Mouse (Mus musculus) small intestine, adult 2 months (tissue): Measurements from ENCODE around the gene Abhd12. TPM values are rescaled to one million over a fixed set of nuclear protein-coding genes. Genes with fewer than 3 reads are reported as not detected.
"Not testable (repeated sequence)": the region's sequence is repeated elsewhere in the genome, so short reads cannot be mapped to it uniquely, and the experiment has no call there.

Experiments
- H3K27ac ChIP-seq: fragments of 200-500 bp; 2 replicates; pipeline ENCODE4 v1.5.1; 2012; ENCODE audit warnings: low read depth, low read length, control low read depth, inconsistent platforms; ENCODE audit not compliant: insufficient read depth
- H3K27me3 ChIP-seq: fragments of 200-500 bp; 2 replicates; pipeline ENCODE4 v1.6.1; 2012; ENCODE audit warnings: mild to moderate bottlenecking, moderate library complexity, low read length, inconsistent platforms; ENCODE audit not compliant: control insufficient read depth, insufficient read depth
- H3K36me3 ChIP-seq: fragments of 200-500 bp; 2 replicates; pipeline ENCODE4 v1.6.1; 2012; ENCODE audit warnings: mild to moderate bottlenecking, low read length, control low read depth, inconsistent platforms; ENCODE audit not compliant: control insufficient read depth, insufficient read depth
- H3K4me1 ChIP-seq: fragments of 200-500 bp; 2 replicates; pipeline ENCODE4 v1.6.1; 2012; ENCODE audit warnings: low read length, inconsistent platforms, mixed read lengths; ENCODE audit not compliant: control insufficient read depth, insufficient read depth, insufficient read length
- H3K4me3 ChIP-seq: fragments of 200-500 bp; 2 replicates; pipeline ENCODE4 v1.5.1; 2012; ENCODE audit warnings: low read depth, mild to moderate bottlenecking, control low read depth, inconsistent platforms, low read length, moderate library complexity
- CTCF ChIP-seq: fragments of 200-500 bp; IDR thresholded peaks from 2 replicates; pipeline ENCODE4 v1.5.1; 2012; ENCODE audit warnings: low read depth, mild to moderate bottlenecking, control low read depth, inconsistent platforms, low read length, moderate library complexity, mixed read lengths; ENCODE audit not compliant: insufficient replicate concordance, insufficient read length; ENCODE audit errors: extremely low read depth
- POLR2A ChIP-seq: fragments of 200-500 bp; IDR thresholded peaks from 2 replicates; pipeline ENCODE4 v1.6.1; 2012; ENCODE audit warnings: low read depth, mild to moderate bottlenecking, control low read depth, inconsistent platforms, low read length, moderate library complexity
- WGBS: fragments of 180-500 bp; shearing (Covaris S2); methylation state at CpG from one replicate; pipeline ENCODE4 v1.1.7; 2018; 5-methylcytosine and 5-hydroxymethylcytosine counted together
- polyA plus RNA-seq: library from polyadenylated mRNA; depleted of rRNA; stranded (reverse); fragments of >200 nt; gene quantifications from 2 replicates; pipeline ENCODE4 v1.2.3, GENCODE M21; 2012; rRNA removed

The Abhd12 gene
- polyA plus RNA-seq, result 61.1 and 85.9 TPM in 2 replicates

GRCm38 (mm10) chr2:150904272-150904935 is at the start of gene Abhd12:
Gene Abhd12 (minus strand): TSS chr2:150904741.
- Histone ChIP-seq H3K27ac (peak within 1 kb of the TSS; percentile 85), H3K4me3 (peak within 1 kb of the TSS; percentile 91), H3K36me3 (no peaks in the 10 kb centered on the region), H3K4me1 (peaks cover 18% of the 10 kb centered on the region; the same call in 1 of the 2 replicates), H3K27me3 (no peaks in the 10 kb centered on the region)
- WGBS, result under 1% methylated on average over 72 of the region's 72 CpGs
- no peak for TF ChIP-seq CTCF
- TF ChIP-seq POLR2A, result peak; percentile 96

- H3K4me1 ChIP-seq, result no peaks in the 10 kb centered on the region
- 87% methylated on average over 2 of the region's 2 CpGs for WGBS
- H3K27me3 ChIP-seq, result no peaks in the 10 kb centered on the region
- H3K27ac ChIP-seq, result no peak overlapping the region
- H3K36me3 ChIP-seq, result no peaks in the 10 kb centered on the region
- H3K4me3 ChIP-seq, result no peak overlapping the region
- no peak for TF ChIP-seq POLR2A
- TF ChIP-seq CTCF, result no peak
Observed at GRCm38 (mm10) chr2:150951201-150951600, 46.7 kb upstream of the Abhd12 start.

DNA sequence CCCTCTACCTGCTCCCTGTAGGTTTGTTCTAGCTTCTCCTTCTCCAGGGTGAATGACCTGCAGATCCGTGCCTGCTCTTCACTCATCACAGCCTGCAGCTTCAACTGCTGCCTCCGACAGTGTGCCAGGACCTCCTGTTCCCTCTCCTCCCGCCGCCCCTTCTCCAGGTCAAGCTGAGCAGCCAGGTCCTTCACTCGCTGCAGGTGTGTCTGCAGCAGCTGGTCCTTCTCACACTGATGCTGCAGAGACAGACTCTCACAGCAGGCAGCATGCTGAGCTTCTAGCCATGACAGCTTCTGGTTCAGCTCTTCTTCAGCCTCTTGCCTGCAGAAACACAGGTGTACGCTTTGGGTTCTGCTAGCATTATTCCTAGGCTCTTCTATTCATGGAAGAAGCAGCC is 45.5 kb upstream of the Abhd12 start:
- Histone ChIP-seq H3K27me3 (no peaks in the 10 kb centered on the region), H3K4me1 (no peaks in the 10 kb centered on the region), H3K4me3 (no peak overlapping the region), H3K36me3 (no peaks in the 10 kb centered on the region), H3K27ac (no peak overlapping the region)
- TF ChIP-seq CTCF (no peak), POLR2A (no peak)
- WGBS, result 93% methylated on average over 6 of the region's 6 CpGs

- Histone ChIP-seq H3K4me1 (no peaks in the 10 kb centered on the region), H3K4me3 (no peak overlapping the region), H3K27me3 (no peaks in the 10 kb centered on the region), H3K36me3 (no peaks in the 10 kb centered on the region), H3K27ac (no peak overlapping the region)
- TF ChIP-seq POLR2A, result no peak
- TF ChIP-seq CTCF, result no peak
- 94% methylated on average over 3 of the region's 3 CpGs for WGBS
Observed at GRCm38 (mm10) chr2:150949652-150950051, 45.1 kb upstream of the Abhd12 start.

DNA sequence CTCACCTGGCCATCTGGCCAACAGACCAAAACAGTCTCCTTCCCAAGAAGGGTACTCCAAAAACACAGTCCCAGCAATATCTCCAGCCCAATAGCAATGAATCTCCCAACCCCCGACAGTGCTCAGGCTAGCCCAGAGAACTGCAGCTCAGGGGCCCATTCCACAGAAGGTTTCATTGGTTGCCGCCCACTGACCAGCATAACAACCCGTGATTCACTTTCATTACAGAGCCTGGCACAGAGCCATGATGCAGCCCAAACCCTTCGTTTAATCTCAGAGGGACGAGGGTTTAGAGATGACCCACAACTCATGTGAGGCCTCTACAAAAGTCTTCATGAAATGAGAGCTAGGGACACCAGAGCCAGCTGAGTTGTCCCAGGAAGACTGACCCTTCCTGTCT is 44.2 kb upstream of the Abhd12 start:
- Histone ChIP-seq H3K36me3 (no peaks in the 10 kb centered on the region), H3K27ac (no peak overlapping the region), H3K27me3 (no peaks in the 10 kb centered on the region), H3K4me1 (no peaks in the 10 kb centered on the region), H3K4me3 (no peak overlapping the region)
- WGBS, result 68% methylated on average over 5 of the region's 5 CpGs
- TF ChIP-seq CTCF (no peak), POLR2A (no peak)

DNA sequence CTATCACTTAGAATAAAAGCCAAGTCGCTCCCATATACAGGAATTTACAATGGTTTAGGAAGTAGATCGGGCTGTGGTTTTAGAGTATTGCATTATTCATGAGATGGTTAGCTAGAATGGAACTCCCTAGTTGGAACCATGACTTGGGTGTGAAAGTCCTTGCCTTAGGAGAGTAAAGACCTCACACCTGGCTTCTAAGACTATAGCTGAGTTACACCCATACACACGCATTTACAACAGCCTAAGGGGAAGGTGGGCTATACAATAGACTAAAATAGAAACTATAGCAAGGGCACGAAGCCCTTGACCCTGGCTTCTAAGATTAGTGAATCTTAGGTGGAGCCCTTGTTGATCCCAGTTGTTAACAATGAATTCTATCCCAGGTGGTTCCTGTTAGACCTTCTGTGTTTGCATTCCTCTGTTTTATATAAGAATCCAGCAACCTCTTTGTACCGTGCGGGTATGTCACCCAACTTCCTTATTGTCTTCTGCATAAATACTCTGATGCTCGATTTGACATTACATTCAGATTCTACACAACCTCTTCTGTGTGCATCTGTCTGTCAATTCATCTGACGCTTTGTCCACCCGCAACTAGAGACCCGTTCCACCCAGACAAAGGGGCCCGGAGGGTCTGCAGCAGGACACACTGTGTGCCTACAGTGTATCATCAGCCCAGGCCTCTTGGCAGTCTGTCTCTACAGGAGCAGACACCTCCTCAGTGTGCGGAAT is 43.5 kb upstream of the Abhd12 start:
- not testable (repeated sequence) for H3K27me3 ChIP-seq, H3K36me3 ChIP-seq

DNA sequence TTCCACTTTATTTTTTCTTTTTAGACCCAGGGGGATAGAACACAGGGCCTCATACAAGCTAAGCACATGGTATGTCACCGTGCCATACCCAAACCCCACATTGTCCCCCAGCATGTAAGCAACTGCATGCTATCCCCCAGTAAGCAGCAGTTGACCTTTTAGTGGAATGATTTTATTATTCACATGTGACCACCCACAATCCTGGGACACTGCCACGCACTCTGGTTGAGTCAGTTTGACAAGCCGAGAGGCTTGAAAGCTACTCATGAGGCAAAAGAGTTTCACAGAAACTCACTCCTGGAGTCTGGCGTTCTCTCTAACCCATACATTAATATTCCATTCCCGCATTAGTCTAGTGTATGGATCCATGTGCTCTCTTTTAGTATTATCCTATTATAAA is 42.8 kb upstream of the Abhd12 start:
- H3K27me3 ChIP-seq, H3K36me3 ChIP-seq, H3K4me3 ChIP-seq, H3K27ac ChIP-seq, H3K4me1 ChIP-seq: not testable (repeated sequence)
- 90% methylated on average over 5 of the region's 5 CpGs for WGBS

More for the DNA sequence above, 43.5 kb upstream of the Abhd12 start:
- WGBS, result 81% methylated on average over 12 of the region's 12 CpGs
- not testable (repeated sequence) for H3K4me1 ChIP-seq, H3K27ac ChIP-seq, H3K4me3 ChIP-seq
